16 mouse cellular contexts compared by ENCODE assay signal in the genomic region with DNA sequence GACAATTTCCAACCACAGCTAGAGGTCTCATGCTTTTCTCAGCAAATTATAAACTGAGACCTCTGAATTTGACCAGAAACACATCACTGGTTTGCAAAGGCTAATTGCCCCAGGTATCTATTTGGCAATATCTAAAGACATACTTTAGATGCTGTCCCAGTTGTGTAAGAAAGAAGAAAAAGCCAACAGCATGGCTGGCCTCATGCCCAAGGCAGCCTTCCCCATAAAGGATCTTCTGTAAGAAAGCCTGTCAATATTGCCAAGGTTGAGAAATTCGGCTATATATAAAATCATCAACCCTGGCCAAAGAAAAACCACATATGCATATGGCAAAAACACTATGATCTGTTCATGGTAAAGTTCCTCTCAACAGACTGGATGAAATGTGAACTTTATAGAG.
A peak's percentile ranks its signal among the peaks of the same experiment; 100 is the strongest.
DNase-seq lines count a peak whose midpoint lies in the region; ATAC-seq and TF ChIP-seq lines count a peak whose summit lies in the region.
"Had no signal": no experiment of that assay in that cellular context is flagged by ENCODE, and none has a peak within 500 bp of the region (broad histone marks: within the 10 kb centered on the region; RNA-seq: fewer than 3 reads in every experiment).

No protein-coding gene starts in this region.

- no peaks in the 10 kb centered on the region for H3K36me3 ChIP-seq in embryonic facial prominence, embryonic 14.5 days (ENCODE audit: control insufficient read depth, insufficient read depth, low read length)
- H3K36me3 ChIP-seq in embryonic facial prominence, embryonic 10.5 days (replicated peaks), result peaks cover 10% of the 10 kb centered on the region
- no peaks in the 10 kb centered on the region for H3K36me3 ChIP-seq in lung, embryonic 16.5 days (ENCODE audit: control insufficient read depth, insufficient read depth, low read length)
- H3K36me3 ChIP-seq: forebrain, embryonic 12.5 days had no signal

- ATAC-seq in embryonic facial prominence, embryonic 14.5 days (ENCODE audit: low read depth), result no peak
- ATAC-seq in lung, embryonic 16.5 days (ENCODE audit: low read depth), result no peak
- ATAC-seq: hindbrain, postnatal 0 days had no signal

- no peaks in the 10 kb centered on the region for H3K9me3 ChIP-seq in embryonic facial prominence, embryonic 14.5 days (ENCODE audit: control insufficient read depth, low read length)
- no peaks in the 10 kb centered on the region for H3K9me3 ChIP-seq in embryonic facial prominence, embryonic 10.5 days
- H3K9me3 ChIP-seq in lung, embryonic 16.5 days (ENCODE audit: control insufficient read depth, low read length), result no peaks in the 10 kb centered on the region
- H3K9me3 ChIP-seq: forebrain, embryonic 12.5 days; heart, embryonic 13.5 days had no signal

- peak; percentile 11 for DNase-seq in embryonic facial prominence, embryonic 14.5 days (ENCODE audit: low spot score)
- no peak for DNase-seq in embryonic facial prominence, embryonic 10.5 days (ENCODE audit: low spot score)
- no peak for DNase-seq in lung, postnatal 36 days
- peak; percentile 99 for DNase-seq in fat pad, adult 2 months (ENCODE audit: extremely low read depth, low read depth, low spot score)
- DNase-seq in telencephalon, adult 2 months (ENCODE audit: low read depth, low spot score), result peak; percentile 10
- no peak for DNase-seq in cerebellum, adult 2 months
- no peak for DNase-seq in left cerebral cortex, postnatal 36 days (ENCODE audit: low spot score in 2 of 2)
- DNase-seq: cerebellum, adult 11-12 months; cerebellum, adult 9-11 months; gastrocnemius, postnatal 10 days; heart, postnatal 36 days; kidney, adult 18-20 months had no signal

- H3K9ac ChIP-seq in embryonic facial prominence, embryonic 14.5 days (ENCODE audit: low read depth, low read length), result no peak overlapping the region
- H3K9ac ChIP-seq in lung, embryonic 16.5 days (ENCODE audit: low read length), result no peak overlapping the region
- H3K9ac ChIP-seq: forebrain, embryonic 12.5 days; heart, embryonic 13.5 days had no signal

- intact Hi-C loops in left cerebral cortex, postnatal 36 days (cut with DNase I), result no loop called here

- H3K4me1 ChIP-seq in embryonic facial prominence, embryonic 14.5 days (ENCODE audit: control insufficient read depth, insufficient read depth, low read length), result no peaks in the 10 kb centered on the region
- no peaks in the 10 kb centered on the region for H3K4me1 ChIP-seq in embryonic facial prominence, embryonic 10.5 days
- peaks cover 10% of the 10 kb centered on the region for H3K4me1 ChIP-seq in lung, embryonic 16.5 days (replicated peaks; ENCODE audit: control insufficient read depth, insufficient read depth, low read length)
- H3K4me1 ChIP-seq in cerebellum, adult 2 months (ENCODE audit: control insufficient read depth, insufficient read depth, low read length), result no peaks in the 10 kb centered on the region
- H3K4me1 ChIP-seq: forebrain, embryonic 12.5 days had no signal

- no peak for TF ChIP-seq POLR2A in cerebellum, adult 2 months (IDR thresholded peaks at IDR 0.05; ENCODE audit: borderline replicate concordance, insufficient read depth, low read length)

- no peak for TF ChIP-seq CTCF in cerebellum, adult 2 months (IDR thresholded peaks at IDR 0.05; ENCODE audit: borderline replicate concordance, insufficient read depth, low read depth, low read length)

- no peaks in the 10 kb centered on the region for H3K27me3 ChIP-seq in embryonic facial prominence, embryonic 14.5 days (replicated peaks; ENCODE audit: control insufficient read depth, insufficient read depth, low read length)
- no peaks in the 10 kb centered on the region for H3K27me3 ChIP-seq in embryonic facial prominence, embryonic 10.5 days (replicated peaks; ENCODE audit: low read depth, poor library complexity, severe bottlenecking)
- H3K27me3 ChIP-seq in lung, embryonic 16.5 days (ENCODE audit: control insufficient read depth, insufficient read depth, low read depth, low read length), result no peaks in the 10 kb centered on the region
- no peaks in the 10 kb centered on the region for H3K27me3 ChIP-seq in cerebellum, adult 2 months (ENCODE audit: control insufficient read depth, insufficient read depth, low read length)
- H3K27me3 ChIP-seq: forebrain, embryonic 12.5 days; heart, embryonic 13.5 days had no signal

- no peak overlapping the region for H3K4me2 ChIP-seq in embryonic facial prominence, embryonic 14.5 days (ENCODE audit: low read depth, low read length)
- no peak overlapping the region for H3K4me2 ChIP-seq in lung, embryonic 16.5 days (ENCODE audit: low read depth, low read length)
- H3K4me2 ChIP-seq: forebrain, embryonic 12.5 days; heart, embryonic 13.5 days had no signal

- WGBS in embryonic facial prominence, embryonic 14.5 days, result 82% methylated on average over 1 of the region's 1 CpGs
- WGBS in embryonic facial prominence, embryonic 10.5 days, result 88% methylated on average over 1 of the region's 1 CpGs
- 79% methylated on average over 1 of the region's 1 CpGs for WGBS in lung, embryonic 16.5 days
- 50% methylated on average over 1 of the region's 1 CpGs for WGBS in cerebellum, adult 2 months

- no peak overlapping the region for H3K4me3 ChIP-seq in embryonic facial prominence, embryonic 14.5 days (ENCODE audit: low read depth, low read length)
- H3K4me3 ChIP-seq in embryonic facial prominence, embryonic 10.5 days, result no peak overlapping the region
- H3K4me3 ChIP-seq in lung, embryonic 16.5 days (ENCODE audit: low read length), result no peak overlapping the region
- H3K4me3 ChIP-seq in cerebellum, adult 2 months (replicated peaks; ENCODE audit: insufficient read depth, low read depth, low read length), result no peak overlapping the region
- H3K4me3 ChIP-seq: forebrain, embryonic 12.5 days; heart, embryonic 13.5 days had no signal

- no peak overlapping the region for H3K27ac ChIP-seq in embryonic facial prominence, embryonic 14.5 days (replicated peaks; ENCODE audit: low read depth, low read length)
- no peak overlapping the region for H3K27ac ChIP-seq in embryonic facial prominence, embryonic 10.5 days (replicated peaks)
- peak overlapping the region; percentile 27; the same call in 1 of the 2 replicates for H3K27ac ChIP-seq in lung, embryonic 16.5 days (ENCODE audit: low read length)
- H3K27ac ChIP-seq in cerebellum, adult 2 months (ENCODE audit: insufficient read depth, low read length), result no peak overlapping the region
- H3K27ac ChIP-seq: forebrain, embryonic 12.5 days; heart, embryonic 13.5 days; hindbrain, postnatal 0 days had no signal

Comparison
In these comparisons a context has a peak if more than half of its experiments do, and no peak if none do; other contexts are left out.
1. DNase-seq: peak in embryonic facial prominence, embryonic 14.5 days (single experiment), fat pad, adult 2 months (single experiment) and telencephalon, adult 2 months (single experiment); none in embryonic facial prominence, embryonic 10.5 days (single experiment), lung, postnatal 36 days (single experiment), cerebellum, adult 2 months (0 of 2) and left cerebral cortex, postnatal 36 days (0 of 2).